Mouse (Mus musculus): ENCODE measurements around the gene Srd5a2.
"Not testable (repeated sequence)": the region's sequence is repeated elsewhere in the genome, so short reads cannot be mapped to it uniquely, and the experiment has no call there.

Srd5a2 gene

DNA sequence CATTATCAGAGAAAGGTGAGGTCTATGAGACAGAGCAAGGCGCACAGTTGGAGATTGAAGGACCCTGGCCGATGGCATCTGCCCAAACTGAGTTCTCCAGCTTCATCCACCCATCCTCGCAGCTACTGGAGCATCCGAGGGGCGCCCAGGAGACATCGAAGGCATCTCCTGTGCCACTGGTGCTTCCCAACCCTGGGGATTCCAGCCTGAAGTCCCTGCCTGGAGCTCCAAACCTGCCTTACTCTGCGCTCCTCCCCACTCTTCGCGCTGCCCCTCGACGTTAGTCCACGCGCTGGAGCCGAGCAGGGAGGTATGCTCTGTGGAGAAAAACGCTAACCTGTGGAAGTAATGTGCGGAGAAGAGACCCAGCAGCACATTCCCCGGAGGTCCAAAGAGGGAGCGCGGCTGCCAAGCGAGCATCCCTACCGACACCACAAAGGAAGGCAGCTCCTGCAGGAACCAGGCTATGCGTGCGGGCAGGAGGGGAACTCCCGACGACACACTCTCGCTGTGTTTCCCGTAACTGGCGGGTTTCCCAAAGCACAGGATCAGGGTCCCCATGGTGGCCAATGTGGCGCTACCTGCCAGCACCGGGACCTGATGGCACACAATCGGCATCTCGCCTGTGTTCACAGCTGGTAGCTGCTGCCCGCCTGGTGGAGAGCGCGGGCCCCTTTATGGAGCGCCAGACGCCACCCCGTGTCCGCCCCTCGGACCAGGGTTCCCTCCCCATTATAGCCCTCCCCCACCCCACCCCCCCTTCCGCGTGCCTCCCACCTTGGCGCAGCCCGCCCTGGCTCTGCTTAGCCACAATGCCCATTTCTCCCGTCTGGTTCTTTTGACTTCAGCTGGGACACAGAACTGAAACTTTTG, at the start of gene Srd5a2:
Gene Srd5a2, minus strand, starts transcription at position 707 of the 873 bp plus-strand sequence.
- no peak for DNase-seq (ENCODE audit: low spot score)

DNA sequence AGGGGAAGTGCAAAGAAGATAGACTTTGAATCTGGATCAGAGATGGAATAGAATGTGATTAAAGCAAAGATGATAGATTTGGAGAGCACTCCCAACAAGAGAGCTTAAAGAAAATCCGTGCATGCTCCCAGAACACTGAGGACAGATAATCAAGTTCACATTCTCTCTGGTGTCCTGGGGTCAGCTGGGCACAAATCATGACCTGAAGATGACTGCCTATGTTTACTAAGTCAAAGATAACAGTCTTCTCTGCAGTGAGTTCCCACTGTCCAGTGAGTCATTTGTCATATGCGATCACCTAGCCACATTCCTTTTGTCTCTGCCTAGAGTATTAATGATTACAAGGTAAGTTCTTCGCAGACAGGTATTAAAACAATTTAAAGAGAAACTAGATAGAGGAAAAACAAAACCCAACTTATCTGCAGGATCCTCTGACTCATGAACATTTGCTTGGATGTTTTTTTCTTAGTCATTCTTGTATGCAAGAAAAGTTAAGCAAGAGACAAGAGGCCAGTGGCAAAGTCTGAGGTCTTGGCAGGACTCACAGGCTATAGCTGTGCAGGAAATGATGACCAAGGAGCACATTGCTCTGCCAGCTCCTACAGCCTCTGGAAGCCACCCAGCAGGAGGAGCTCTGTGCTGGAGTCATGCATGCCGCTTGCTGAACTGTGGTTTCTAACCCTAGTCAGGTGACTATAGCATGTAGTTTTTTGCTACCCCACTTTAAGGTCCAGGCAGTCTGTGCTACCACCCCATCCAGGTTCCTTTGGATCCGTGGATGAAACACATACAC, 41.4 kb upstream of the Srd5a2 start:
- peak; percentile 28 for DNase-seq (ENCODE audit: low spot score)

DNA sequence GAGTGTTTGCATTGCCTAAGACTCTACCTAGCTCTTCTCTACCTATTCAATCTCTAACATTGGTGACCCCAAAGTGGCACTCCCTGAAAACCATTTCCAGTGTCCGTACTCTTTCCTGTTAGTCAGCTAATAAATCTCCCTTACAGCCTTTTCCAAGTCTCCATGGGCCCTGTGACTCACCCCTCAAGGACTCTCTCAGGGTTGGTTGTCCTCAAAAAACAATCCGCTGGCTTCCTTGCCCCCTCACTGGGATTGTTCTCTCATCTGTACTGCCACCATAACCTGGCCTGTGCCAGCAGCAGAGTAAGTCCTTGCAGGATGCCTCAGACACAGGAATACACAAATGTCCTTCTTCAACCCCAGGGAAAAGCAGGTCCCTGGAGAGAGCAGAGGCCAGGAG, 40.3 kb upstream of the Srd5a2 start:
- no peak for DNase-seq (ENCODE audit: low spot score)

DNA sequence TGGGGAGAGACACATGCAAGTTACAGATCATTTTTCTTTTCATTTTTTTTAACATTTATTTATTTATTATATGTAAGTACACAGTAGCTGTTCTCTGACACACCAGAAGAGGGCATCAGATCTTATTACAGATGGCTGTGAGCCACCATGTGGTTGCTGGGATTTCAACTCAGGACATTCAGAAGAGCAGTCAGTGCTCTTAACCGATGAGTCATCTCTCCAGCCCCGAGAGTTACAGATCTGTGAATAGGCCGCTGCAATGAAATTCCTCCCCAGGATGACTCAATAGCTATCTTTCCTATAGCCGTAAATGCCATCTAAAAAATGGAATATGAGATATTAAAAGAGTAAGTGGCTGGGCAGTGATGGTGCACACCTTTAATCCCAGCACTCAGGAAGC, 35.7 kb upstream of the Srd5a2 start:
- DNase-seq (ENCODE audit: low spot score) = no peak

DNA sequence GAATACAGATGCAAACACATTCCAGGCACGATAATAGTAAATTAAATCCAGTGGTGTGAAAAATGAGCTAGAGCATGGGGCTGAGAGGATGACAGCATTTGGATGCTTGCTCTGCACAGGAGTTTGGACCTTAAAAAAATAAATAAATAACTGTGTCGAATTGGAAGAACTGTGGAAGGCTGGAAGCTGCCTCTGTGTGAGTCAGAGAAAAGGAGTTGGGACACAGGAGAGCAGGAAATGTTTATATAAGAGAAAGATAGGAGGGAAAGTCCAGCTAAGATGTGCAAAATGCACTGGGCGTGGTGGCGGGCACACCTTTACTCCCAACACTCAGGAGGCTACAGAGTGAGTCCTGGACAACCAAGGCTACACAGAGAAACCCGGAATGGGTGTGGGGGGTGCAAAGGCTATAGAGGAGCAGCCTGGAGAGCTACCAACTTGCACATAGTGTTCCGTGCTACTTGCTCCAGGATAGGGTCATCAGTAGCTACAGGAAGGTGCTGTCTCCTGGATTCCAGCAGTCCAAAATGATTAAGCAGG, 32.4 kb upstream of the Srd5a2 start:
- DNase-seq (ENCODE audit: low spot score) = no peak

DNA sequence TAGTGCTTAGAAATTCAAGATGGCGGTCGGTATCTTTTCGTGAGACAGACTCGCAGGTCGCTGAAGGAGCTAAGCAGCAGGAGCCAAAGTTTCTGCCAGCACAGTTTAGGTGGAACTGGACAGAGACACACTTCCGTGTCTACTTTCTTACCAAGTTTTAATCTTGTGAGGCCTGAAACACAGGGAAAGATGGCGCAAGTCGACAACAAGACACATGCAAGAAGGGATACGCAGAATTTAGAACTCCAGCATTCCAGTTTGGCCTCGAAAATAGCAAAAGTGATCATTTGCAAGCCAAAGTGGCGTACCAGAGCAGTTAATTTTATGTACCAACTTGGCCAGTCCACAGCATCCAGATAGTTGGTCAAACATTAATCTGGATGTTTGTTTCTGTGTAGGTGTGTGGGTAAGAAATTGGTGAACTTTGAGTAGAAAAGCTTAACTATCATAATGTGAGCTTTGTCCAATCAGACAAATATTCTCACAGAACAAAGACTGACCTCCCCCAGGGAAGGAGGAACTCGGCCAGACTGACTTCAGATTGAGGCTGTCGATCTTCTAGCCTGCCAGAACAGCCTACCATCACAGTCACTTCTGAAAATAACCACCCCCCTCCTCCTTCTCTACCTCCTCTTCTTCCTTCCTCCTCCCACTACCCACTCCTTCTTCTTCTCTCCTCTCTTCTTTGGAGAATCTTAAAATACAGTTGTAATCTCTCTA, 31.2 kb upstream of the Srd5a2 start:
- DNase-seq (ENCODE audit: low spot score) = no peak

DNA sequence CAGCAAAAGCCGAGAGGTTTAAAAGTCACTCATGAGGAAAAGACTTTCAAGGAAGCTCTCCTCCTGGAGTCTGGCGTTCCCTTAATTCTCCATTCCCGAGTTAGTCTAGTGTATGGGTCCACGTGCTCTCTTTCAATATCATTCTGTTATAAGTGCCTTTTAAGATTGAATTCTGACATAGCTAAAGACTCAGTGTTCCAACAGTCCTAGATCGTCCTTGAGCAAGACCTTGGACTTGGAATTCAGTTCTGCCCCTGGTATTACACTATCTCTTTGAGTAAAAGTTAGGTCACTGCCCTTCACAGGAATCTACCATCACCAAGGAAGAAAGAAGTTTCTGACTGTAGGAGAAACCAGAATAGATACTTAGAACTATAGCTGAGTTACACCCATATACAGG, 25.4 kb upstream of the Srd5a2 start:
- not testable (repeated sequence) for DNase-seq (ENCODE audit: low spot score)

DNA sequence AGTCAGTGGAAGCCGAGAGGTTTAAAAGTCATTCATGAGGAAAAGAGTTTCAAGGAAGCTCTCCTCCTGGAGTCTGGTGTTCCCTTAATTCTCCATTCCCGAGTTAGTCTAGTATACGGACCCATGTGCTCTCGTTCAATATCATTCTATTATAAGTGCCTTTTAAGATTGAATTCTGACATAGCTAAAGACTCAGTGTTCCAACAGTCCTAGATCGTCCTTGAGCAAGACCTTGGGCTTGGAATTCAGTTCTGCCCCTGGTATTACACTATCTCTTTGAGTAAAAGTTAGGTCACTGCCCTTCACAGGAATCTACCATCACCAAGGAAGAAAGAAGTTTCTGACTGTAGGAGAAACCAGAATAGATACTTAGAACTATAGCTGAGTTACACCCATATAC, 15.0 kb upstream of the Srd5a2 start:
- DNase-seq (ENCODE audit: low spot score) = not testable (repeated sequence)

DNA sequence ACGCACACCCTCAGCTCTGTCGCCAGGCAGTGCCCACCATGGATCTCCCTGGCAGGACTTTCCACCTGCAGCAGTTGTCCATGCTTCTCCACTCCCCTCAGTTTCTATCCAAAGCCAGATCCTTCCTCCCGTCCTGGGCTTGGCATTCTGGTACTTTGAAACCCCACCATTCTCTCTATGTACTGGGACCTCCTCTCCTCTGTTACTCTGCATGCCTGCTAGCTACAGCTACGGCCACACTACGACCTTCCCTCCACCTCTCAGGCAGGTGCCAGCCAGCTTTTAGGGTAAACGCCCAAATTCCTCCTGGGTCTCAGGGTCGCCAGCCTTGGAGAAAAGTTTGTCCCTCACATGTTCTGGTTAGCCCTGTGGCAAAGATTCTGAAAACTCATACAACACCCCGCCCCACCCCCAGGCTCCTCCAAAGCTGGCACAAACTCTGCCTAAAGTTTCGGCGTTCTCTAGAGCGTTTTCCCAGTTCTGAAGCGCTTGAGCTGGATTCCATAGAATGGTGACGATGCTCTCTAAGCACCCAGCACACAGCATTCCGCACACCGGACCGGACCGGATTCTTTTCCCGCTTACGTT, 607 bp upstream of the Srd5a2 start:
- DNase-seq (ENCODE audit: low spot score) = no peak

DNA sequence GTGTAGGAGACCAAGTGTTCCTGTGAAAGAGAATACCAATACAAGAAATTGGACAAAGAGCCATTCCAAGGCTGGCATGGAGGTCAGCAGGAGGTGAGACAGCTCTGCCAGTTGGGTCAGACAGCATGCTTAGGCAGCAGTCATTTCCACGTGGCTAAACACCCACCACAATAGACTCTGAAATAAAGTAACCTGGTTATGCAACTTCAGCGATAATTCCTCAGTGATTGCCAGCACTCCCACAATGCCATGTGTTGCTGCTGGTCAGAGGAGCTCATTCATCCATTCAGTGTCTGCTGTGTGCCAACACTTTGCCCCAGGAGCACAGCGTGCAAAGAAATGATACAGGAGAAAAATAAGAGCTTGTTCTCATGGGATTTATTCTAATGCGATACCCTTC, 4.0 kb downstream of the Srd5a2 start:
- peak; percentile 45 for DNase-seq (ENCODE audit: low spot score)

DNA sequence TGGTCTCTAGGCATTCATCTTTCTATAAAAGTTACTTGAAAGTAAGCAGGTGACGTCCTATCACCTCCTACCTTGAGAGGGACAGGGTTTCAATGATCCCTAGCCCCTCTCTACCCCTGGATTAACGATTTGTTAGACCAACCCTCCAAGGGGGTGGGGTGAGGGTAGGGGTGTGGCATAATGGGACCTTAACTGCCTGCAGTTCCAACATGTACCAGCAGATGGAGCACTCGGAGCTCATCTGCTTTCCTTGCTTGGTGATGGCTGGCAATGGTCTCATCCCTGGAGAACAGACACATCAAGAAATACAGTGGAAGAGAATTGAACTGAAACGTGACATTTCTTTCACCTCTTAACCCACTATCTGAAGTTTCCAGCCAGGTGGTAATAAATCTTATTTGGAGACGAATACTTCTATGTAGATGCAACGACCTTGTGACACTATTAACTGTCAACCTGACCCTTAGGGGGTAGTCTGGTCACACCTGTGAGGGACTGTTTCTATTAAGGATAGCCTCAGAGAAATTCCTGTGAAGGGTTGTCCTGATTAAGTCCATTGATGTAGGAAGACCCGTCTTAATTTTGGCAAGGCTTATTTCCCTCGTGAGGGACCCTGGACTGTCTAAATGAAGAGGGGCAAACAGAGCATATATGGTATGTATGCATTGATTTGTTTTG, 27.1 kb downstream of the Srd5a2 start:
- peak; percentile 61 for DNase-seq (ENCODE audit: low spot score)

DNA sequence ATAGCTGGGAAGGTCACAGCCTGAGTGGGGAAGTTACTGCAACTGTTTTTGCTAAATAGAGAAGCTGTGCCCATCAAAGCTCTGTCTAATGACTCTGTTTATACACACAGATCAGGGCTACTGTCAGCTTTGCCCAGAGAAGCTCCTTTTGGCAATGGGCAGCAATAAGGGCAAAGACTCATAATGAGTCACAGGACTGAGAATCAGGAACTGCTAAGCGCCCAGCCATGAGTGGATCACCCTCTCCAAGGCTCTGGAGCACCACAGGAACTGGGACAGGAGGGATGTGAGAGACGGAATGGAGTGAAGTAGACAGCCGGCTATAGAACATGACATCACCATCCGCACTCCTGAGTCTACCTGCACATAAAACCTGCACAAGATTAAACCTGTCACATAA, 29.4 kb downstream of the Srd5a2 start:
- no peak for DNase-seq (ENCODE audit: low spot score)

DNA sequence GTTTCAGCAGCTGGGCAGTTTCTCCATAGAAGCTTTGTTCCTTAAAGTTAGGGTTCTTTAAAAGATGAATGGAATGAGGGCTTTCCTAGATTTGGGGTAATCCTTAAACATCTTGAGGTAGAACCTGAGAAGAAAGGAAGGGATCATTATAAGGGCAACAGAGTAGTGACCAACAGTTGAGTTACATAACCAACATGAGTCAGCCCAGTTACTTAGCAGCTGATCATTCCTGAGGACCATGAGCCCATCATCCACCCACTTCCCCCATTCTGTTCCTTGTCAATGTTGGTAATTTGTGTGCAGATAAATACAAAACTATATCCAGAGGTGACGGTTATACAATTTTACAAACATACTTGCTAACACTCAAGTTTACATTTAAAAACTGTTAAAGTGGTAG, 30.1 kb downstream of the Srd5a2 start:
- DNase-seq (ENCODE audit: low spot score) = no peak

DNA sequence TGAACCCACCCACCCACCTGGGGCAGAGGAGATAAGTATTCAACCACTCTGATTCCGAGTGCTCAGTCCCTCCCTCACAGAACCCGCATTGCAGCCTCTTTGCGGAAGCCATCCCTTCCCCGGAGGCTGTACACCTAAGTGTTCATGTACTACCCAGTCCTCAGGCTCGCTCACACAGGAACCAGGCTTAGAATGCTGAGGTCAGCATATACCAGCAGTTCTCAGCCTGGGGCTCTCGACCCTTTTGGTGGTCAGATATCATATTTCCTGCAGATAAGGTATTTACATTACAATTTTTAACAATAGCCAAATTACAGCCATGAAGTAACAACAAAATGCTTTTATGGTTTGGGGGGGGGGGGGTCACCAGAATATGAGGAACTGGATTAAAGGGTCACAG, 32.6 kb downstream of the Srd5a2 start:
- no peak for DNase-seq (ENCODE audit: low spot score)

DNA sequence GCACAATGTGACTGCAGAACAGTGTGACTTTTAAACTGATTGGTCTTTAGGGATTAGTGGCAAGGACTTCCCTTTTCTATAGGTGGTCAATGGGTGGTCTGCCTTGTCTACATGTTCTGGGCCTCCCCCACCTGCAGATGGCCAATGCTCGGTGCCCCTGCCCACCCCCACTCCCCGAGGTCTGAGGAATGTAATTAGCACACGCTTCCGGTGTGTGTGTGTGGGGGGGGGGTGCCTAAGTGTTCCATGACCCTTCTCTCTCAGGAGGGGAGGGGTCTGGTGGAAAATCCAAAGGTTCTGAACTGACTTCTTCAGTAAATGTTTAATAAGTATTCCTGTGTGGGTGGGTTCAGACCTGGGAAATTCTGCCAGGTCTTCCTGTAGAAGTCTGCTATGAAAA, 39.0 kb downstream of the Srd5a2 start:
- DNase-seq (ENCODE audit: low spot score) = no peak

DNA sequence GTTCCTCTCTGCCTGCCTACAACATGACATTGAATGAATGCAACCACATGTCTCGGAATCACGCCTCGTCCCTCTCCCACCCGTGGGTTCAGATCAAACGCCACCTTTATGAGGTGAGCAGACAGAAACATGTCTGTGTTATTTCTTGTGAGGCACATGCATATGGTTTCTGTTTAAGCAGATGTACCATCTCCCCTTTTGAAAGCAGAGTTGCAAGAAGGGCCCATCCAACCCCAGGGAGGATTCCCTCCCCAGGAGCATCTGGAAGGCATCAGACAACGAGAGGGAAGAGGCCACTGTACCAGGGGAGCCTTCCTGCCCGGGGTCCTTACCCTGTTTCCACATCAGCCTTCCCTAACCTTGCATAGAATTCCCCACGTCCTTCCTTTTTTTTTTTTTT, 40.7 kb downstream of the Srd5a2 start:
- DNase-seq (ENCODE audit: low spot score) = no peak

DNA sequence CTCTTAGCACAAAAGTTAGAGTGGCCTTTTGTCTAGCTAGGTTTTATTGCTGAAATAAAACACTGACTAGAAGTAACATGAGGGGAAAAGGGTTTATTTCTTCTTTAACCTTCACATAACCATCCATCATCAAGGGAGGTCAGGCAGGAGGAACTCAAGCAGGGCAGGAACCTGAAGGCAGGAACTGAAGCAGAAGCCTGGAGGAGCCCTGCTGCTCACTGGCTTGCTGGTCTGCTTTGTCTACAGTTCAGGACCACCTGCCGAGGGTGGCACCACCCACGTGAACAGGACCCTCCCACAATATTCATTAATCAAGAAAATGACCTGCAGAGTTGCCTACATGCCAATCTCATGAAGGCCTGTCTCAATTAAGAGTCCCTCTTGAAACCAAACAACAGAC, 45.3 kb downstream of the Srd5a2 start:
- DNase-seq (ENCODE audit: low spot score) = no peak

DNA sequence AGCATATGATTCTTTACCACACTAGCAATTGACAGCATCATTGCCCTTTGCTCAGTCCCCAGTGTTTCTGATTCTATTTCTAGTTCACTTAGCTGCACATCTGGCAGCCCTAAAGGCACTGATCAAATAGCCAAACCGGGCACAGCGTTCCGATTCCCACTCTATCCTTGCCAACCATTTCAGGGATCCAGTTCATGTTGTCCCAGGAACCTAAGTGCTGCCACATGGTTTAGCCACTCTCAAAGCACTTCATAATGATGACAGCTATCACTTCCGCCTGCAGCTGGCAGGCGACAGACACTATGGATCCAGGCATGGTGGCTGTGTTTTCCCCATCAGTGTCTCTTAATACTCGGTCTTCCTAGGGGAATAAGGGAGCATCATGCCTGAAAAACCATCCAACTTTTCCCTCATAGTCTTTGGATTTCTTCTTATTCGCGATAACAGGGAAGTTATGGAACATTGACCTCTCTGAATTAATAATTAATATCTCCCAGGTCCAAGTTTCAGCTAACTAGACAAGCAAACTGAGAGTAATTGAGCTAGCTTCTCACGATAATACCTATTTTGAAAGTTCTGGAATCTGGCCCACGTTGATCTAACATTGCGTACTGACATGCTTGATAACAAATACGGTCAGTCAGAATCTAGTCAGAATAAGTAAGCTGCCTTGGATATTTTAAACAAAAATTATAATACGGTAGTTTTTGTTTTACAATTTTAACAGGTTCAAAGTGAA, 51.6 kb downstream of the Srd5a2 start:
- DNase-seq (ENCODE audit: low spot score) = no peak

DNA sequence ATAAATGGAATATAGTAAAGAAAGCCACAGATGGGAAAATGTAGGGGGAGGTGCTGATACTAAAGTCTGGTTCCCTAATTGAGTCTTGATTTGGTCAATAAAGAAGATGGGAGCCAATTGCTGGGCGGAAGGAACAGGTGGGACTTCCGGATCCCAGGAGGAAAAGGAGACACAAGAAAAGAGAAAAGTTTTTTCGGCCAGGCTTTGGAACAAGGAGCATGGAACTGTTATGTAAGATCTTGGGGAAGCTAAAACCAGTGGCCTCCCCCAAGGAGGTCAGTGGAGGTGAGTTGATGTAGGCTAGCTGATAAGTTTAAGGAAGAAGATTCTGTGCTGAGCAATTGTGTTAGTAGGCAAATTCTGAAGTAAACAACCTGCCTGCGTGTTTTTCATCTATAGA, 56.5 kb downstream of the Srd5a2 start:
- no peak for DNase-seq (ENCODE audit: low spot score)

DNA sequence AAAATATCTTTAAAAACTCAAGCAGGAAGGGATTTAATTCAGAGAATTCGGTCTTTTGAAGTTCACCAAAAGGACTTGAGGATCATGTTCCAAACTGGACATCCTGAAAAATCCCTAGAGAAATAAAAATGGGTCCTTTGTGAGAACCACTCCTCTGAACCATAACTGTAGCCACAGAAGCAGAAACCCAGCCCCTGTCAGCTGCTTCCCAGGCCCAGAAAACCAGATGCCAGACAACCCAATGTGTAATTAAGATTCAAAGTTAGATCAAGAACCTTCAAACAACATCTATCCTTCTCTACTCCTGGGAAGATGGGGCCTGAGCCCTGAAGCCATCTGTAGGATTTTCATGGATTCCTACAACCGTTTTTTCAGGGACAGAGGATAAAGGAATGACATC, 61.1 kb downstream of the Srd5a2 start:
- DNase-seq (ENCODE audit: low spot score) = no peak

DNA sequence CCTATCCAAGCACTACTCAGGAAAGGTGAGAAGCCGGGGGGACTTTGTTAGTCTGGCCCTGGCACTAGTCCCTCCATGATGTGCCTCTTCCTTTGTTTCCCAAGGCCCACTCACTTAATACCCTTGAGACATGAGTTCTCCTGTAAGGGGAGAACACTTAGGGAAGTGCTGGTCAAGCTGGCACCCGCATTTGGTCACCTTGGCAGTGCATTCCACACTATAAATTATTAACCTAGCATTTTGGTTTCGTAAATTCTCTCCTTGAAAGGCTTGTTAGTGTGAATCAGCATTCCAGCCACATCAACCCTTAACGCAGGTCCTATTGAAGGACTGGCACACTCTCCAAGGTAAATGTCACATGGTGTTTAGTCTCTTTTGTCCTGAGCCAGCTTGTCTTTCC, 61.8 kb downstream of the Srd5a2 start:
- no peak for DNase-seq (ENCODE audit: low spot score)

Data from testis, postnatal 14 days (tissue).